Mouse (Mus musculus): Measurements from ENCODE around the gene Phf1.
A peak's percentile ranks its signal among the peaks of the same experiment; 100 is the strongest.

Gene Phf1

GRCm38 (mm10) chr17:26950560-26951288 lies 17.9 kb downstream of the Phf1 start:
- DNase-seq (ENCODE audit: low spot score in 2 of 2), result no peak

- DNase-seq (ENCODE audit: low spot score in 2 of 2), result peak; percentile 82 to 83
Measured at GRCm38 (mm10) chr17:26951406-26951805, 18.6 kb downstream of the Phf1 start.

- DNase-seq (ENCODE audit: low spot score in 2 of 2), result no peak
Measured at GRCm38 (mm10) chr17:26951952-26952877, 19.4 kb downstream of the Phf1 start.

- DNase-seq (ENCODE audit: low spot score in 2 of 2), result no peak
Measured at GRCm38 (mm10) chr17:26953201-26953600, 20.3 kb downstream of the Phf1 start.

GRCm38 (mm10) chr17:26953726-26954125 lies 20.9 kb downstream of the Phf1 start:
- DNase-seq (ENCODE audit: low spot score in 2 of 2), result no peak

GRCm38 (mm10) chr17:26956309-26956708 lies 23.5 kb downstream of the Phf1 start:
- no peak for DNase-seq (ENCODE audit: low spot score in 2 of 2)

DNA sequence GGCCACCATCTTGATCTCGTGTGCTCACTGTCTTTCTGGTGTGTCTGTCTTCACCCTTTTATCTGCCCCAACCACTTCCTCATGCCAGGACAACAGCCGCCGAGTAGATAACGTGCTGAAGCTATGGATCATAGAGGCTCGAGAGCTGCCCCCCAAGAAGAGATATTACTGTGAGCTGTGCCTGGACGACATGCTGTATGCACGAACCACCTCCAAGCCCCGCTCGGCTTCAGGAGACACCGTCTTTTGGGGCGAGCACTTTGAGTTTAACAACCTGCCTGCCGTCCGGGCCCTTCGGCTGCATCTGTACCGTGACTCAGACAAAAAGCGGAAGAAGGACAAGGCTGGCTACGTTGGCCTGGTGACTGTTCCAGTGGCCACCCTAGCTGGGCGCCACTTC lies 24.0 kb downstream of the Phf1 start:
- DNase-seq (ENCODE audit: low spot score in 2 of 2), result no peak

GRCm38 (mm10) chr17:26957872-26958271 lies 25.0 kb downstream of the Phf1 start:
- no peak for DNase-seq (ENCODE audit: low spot score in 2 of 2)

GRCm38 (mm10) chr17:26958880-26959279 lies 26.0 kb downstream of the Phf1 start:
- DNase-seq (ENCODE audit: low spot score in 2 of 2), result peak; percentile 67 to 74

DNA sequence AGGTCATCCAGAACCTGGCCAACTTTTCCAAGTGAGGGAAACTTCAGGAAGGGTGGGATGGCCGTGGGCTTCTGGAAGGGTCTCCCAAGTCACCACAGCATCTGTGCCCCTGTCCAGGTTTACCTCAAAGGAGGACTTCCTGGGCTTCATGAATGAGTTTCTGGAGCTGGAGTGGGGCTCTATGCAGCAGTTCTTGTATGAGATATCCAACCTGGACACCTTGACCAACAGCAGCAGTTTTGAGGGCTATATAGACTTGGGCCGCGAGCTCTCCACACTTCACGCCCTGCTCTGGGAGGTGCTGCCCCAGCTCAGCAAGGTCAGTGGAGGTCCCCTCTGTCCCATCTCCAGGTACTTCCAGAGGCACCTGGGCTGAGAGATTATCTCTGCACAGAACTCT lies 27.0 kb downstream of the Phf1 start:
- DNase-seq (ENCODE audit: low spot score in 2 of 2), result no peak

DNA sequence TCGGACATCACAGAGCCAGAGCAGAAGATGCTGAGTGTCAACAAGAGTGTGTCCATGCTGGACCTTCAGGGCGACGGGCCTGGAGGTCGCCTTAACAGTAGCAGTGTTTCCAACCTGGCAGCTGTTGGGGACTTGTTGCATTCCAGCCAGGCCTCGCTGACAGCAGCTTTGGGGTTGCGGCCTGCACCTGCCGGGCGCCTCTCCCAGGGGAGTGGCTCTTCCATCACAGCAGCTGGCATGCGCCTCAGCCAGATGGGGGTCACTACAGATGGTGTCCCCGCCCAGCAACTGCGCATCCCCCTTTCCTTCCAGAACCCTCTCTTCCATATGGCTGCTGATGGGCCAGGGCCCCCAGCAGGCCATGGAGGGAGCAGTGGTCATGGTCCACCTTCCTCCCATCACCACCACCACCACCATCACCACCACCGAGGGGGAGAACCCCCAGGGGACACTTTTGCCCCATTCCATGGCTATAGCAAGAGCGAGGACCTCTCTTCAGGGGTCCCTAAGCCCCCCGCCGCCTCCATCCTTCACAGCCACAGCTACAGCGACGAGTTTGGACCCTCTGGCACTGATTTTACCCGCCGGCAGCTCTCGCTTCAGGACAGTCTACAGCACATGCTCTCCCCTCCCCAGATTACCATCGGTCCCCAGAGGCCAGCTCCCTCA lies 28.9 kb downstream of the Phf1 start:
- no peak for DNase-seq (ENCODE audit: low spot score in 2 of 2)

- DNase-seq (ENCODE audit: low spot score in 2 of 2), result no peak
Measured at GRCm38 (mm10) chr17:26966993-26967392, 34.1 kb downstream of the Phf1 start.

DNA sequence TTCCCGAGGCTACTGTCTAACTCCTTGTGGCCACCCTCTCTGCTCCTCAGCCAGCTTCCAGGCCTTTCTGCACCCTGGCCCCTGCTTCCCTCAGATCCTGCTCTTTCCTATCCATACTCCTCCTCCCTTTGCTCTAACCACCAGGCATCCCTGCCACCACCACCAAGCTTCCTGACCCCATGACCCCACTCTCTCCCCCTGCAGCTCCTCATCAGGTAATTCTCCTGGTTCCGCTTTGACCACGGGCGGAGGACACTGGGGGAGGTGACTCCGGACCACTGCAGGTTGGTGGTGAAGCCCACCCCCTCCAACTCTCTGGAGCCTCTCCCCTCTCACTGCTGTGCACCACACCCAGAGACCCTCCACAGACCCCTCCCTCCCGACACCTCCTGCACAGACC lies 34.6 kb downstream of the Phf1 start:
- no peak for DNase-seq (ENCODE audit: low spot score in 2 of 2)

- no peak for DNase-seq (ENCODE audit: low spot score in 2 of 2)
Measured at GRCm38 (mm10) chr17:26968200-26968611, 35.4 kb downstream of the Phf1 start.

DNA sequence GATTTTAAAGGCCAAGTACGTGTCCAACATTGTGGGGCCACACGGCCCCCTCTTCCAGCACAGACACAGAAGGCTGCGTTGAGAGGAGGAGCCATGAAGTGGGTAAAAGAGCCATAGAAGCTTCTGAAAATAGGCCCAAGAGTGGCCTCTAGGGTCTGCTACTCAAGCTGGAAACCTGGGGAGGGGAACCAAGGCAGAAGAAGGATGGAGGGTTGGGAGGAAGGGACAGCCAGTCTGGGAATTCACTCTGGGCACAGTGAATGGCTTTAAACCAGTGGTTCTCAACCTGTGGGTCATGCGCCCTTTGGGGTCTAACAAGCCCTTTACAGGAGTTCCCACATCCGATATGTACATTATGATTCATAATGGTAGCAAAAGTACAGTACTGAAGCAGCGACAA lies 36.4 kb downstream of the Phf1 start:
- no peak for DNase-seq (ENCODE audit: low spot score in 2 of 2)

GRCm38 (mm10) chr17:26970221-26970620 lies 37.4 kb downstream of the Phf1 start:
- DNase-seq (ENCODE audit: low spot score in 2 of 2), result peak in 1 of 2 experiments; percentile 4

- peak in 1 of 2 experiments; percentile 6 for DNase-seq (ENCODE audit: low spot score in 2 of 2)
Measured at GRCm38 (mm10) chr17:26971247-26971905, 38.5 kb downstream of the Phf1 start.

DNA sequence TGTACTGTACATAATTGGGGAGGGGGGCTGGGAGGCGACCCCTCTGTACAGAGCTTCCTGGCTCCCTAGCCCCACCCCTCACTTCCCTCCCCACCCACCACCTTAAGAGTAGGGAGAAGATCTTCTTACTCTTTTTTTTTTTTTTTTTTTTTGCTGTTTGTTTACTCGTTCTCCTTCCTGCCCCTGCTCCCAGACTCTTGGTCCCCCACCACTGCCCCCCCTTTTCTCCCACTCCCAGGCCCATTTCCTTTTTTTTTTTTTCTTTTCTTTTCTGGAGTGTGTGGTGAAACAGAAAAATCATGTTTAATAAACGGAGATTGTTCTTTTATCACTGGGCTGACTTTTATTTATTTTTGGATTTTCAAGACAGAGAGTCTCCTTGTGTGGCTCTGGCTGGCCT lies 39.3 kb downstream of the Phf1 start:
- no peak for DNase-seq (ENCODE audit: low spot score in 2 of 2)

GRCm38 (mm10) chr17:26972703-26973574 lies 40.1 kb downstream of the Phf1 start, which contains the start of gene Zbtb9:
TSS of gene Zbtb9 (plus strand) at chr17:26973167.
- DNase-seq (ENCODE audit: low spot score in 2 of 2), result peak; percentile 94 to 97

GRCm38 (mm10) chr17:26974547-26974946 lies 41.7 kb downstream of the Phf1 start:
- DNase-seq (ENCODE audit: low spot score in 2 of 2), result no peak

DNA sequence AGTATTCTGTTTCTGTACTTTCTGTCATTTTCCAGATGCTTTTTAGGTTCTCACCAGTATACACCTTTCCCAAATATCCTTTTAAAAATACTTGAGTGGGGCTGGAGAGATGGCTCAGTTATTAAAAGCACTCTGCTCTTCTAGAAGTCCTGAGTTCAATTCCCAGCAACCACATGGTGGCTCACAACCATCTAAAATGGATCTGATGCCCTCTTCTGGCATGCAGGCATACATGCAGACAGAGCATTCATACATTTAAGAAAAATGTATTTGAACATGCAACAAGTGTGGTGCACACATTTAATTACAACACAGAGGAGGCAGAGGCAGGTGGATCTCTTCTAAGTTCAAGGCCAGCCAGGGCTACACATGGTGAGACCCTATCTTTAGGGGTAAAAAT lies 42.6 kb downstream of the Phf1 start:
- DNase-seq (ENCODE audit: low spot score in 2 of 2), result no peak
